Mouse (Mus musculus): Measurements from ENCODE around the gene Stx2. TPM values are rescaled to one million over a fixed set of nuclear protein-coding genes. Genes with fewer than 3 reads are reported as not detected.

Stx2 gene
- total and polyA plus RNA-seq, 3 experiments: 0.74 to 5.2 (median 2.5) TPM

DNA sequence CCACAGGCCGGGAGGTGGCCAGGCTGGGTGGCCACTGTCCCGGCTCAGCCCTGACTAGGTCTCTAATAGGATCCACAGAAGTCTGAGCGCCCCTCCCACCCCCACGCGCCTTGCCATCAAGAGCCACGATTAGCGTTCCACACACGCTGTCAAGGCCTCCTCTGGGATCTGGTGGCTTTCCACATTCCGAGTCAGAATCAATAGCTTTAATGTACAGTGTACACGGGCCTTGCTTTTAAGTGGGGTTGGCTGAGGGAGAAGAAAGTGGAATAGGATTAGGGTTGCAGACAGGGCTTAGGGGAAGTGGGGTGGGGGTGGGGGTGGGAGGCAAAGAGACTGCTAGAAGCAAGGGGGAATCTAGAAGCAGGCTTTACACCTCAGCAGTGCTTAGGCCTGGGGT lies 67.9 kb downstream of the Stx2 start:
- Histone ChIP-seq H3K79me2 (replicated peaks; ENCODE audit: control insufficient read depth, extremely low read depth, insufficient read depth, poor library complexity, severe bottlenecking) (no peaks in the 10 kb centered on the region), H3K27me3 (replicated peaks) (no peaks in the 10 kb centered on the region), H3K9me3 (replicated peaks; ENCODE audit: low read length) (peaks cover 67% of the 10 kb centered on the region), H3K9ac (ENCODE audit: insufficient read depth, low read depth) (no peak overlapping the region), H3K36me3 (replicated peaks in 1 of 2; ENCODE audit: control insufficient read depth in 1 of 2, insufficient read depth in 1 of 2, low read length in 1 of 2) (no peaks in the 10 kb centered on the region), H3K4me1 (ENCODE audit: control insufficient read depth in 1 of 2, insufficient read depth in 2 of 2) (no peaks in the 10 kb centered on the region), H3K27ac (ENCODE audit: insufficient read depth, low read depth) (no peak overlapping the region), H3K4me3 (replicated peaks in 1 of 3; ENCODE audit: low read depth in 2 of 3, low read length in 2 of 3, poor library complexity in 1 of 3) (no peak overlapping the region), H3K4me2 (ENCODE audit: insufficient read depth, low read depth, poor library complexity, severe bottlenecking) (no peak overlapping the region)
- dilution Hi-C loops (cut with MboI; ENCODE audit: extremely low pct_ligation_motif_present, extremely low pct_unique_long_range_greater_than_20kb, low sequenced_read_pairs): no loop called here
- TF ChIP-seq JUN (IDR thresholded peaks at IDR 0.05; ENCODE audit: insufficient read depth, low read depth, low read length): no peak
- TF ChIP-seq UBTF (IDR thresholded peaks at IDR 0.05; ENCODE audit: low read depth, low read length): no peak
- TF ChIP-seq TCF12 (IDR thresholded peaks at IDR 0.05; ENCODE audit: low read depth, low read length): no peak
- TF ChIP-seq PAX5 (IDR thresholded peaks at IDR 0.05; ENCODE audit: low read length): no peak
- no peak for TF ChIP-seq RCOR1 (conservative IDR thresholded peaks at IDR 0.05; ENCODE audit: low read depth, low read length)
- TF ChIP-seq RAD21 (IDR thresholded peaks at IDR 0.05; ENCODE audit: low read depth, low read length): no peak
- no peak for TF ChIP-seq NRF1 (IDR thresholded peaks at IDR 0.05; ENCODE audit: low read depth, low read length)
- no peak for TF ChIP-seq MYC (IDR thresholded peaks at IDR 0.05; ENCODE audit: low read depth, low read length)
- TF ChIP-seq NELFE (IDR thresholded peaks at IDR 0.05; ENCODE audit: low read depth, low read length): no peak
- TF ChIP-seq BHLHE40 (IDR thresholded peaks at IDR 0.05; ENCODE audit: low read depth, low read length): no peak
- in situ Hi-C loops (cut with MboI; ENCODE audit: low pct_ligation_motif_present, low pct_unique_long_range_greater_than_20kb, low sequenced_read_pairs): no loop called here
- no peak for DNase-seq (ENCODE audit: extremely low read depth)

DNA sequence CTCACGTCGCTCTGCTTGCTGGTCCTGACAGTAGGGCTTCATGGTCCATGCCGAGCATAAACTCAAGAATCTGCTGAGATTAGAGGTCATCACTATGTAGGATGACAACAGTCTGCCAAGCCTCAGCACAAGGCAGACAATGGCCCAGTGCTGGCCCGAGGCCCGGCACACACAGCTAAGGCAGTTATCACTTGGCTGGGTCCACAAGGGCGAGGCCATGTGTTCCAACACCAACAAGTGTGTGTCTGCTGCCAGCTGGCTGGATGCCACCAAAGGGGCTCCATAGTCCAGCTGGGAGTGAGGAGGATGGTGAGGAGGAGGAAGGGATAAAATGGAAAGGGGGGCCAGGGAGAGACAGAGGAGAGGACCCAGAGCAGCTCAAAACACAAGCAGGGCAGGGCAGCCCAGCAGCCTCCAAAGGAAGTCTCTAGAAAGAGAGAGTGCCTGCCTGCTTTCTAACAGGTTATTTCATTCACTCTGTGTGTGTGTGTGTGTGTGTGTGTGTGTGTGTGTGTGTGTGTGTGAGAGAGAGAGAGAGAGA lies 72.9 kb downstream of the Stx2 start:
- H3K4me1 ChIP-seq (ENCODE audit: control insufficient read depth in 1 of 2, insufficient read depth in 2 of 2): no peaks in the 10 kb centered on the region
- no peaks in the 10 kb centered on the region for H3K27me3 ChIP-seq (replicated peaks)
- in situ Hi-C loops (cut with MboI; ENCODE audit: low pct_ligation_motif_present, low pct_unique_long_range_greater_than_20kb, low sequenced_read_pairs) (no loop called here), dilution Hi-C loops (cut with MboI; ENCODE audit: extremely low pct_ligation_motif_present, extremely low pct_unique_long_range_greater_than_20kb, low sequenced_read_pairs) (no loop called here)
- no peak overlapping the region for H3K27ac ChIP-seq (ENCODE audit: insufficient read depth, low read depth)
- no peak overlapping the region for H3K4me2 ChIP-seq (ENCODE audit: insufficient read depth, low read depth, poor library complexity, severe bottlenecking)
- H3K4me3 ChIP-seq (replicated peaks in 1 of 3; ENCODE audit: low read depth in 2 of 3, low read length in 2 of 3, poor library complexity in 1 of 3): no peak overlapping the region
- no peaks in the 10 kb centered on the region for H3K36me3 ChIP-seq (replicated peaks in 1 of 2; ENCODE audit: control insufficient read depth in 1 of 2, insufficient read depth in 1 of 2, low read length in 1 of 2)
- no peak for DNase-seq (ENCODE audit: extremely low read depth)
- peaks cover 80% of the 10 kb centered on the region for H3K9me3 ChIP-seq (replicated peaks; ENCODE audit: low read length)
- H3K79me2 ChIP-seq (replicated peaks; ENCODE audit: control insufficient read depth, extremely low read depth, insufficient read depth, poor library complexity, severe bottlenecking): no peaks in the 10 kb centered on the region
- TF ChIP-seq RAD21 (IDR thresholded peaks at IDR 0.05; ENCODE audit: low read depth, low read length): no peak
- TF ChIP-seq ZNF384 (IDR thresholded peaks at IDR 0.05; ENCODE audit: low read depth, low read length): no peak
- TF ChIP-seq MAX (IDR thresholded peaks at IDR 0.05; ENCODE audit: low read length): no peak
- TF ChIP-seq MXI1 (IDR thresholded peaks at IDR 0.05; ENCODE audit: low read depth, low read length): no peak
- no peak for TF ChIP-seq ZC3H11A (IDR thresholded peaks at IDR 0.05; ENCODE audit: low read depth, low read length)
- no peak for TF ChIP-seq NRF1 (IDR thresholded peaks at IDR 0.05; ENCODE audit: low read depth, low read length)
- TF ChIP-seq CTCF (conservative IDR thresholded peaks at IDR 0.05 in 1 of 2, IDR thresholded peaks at IDR 0.05 in 1 of 2; ENCODE audit: low read depth in 2 of 2, low read length in 2 of 2): no peak
- no peak for TF ChIP-seq SMC3 (IDR thresholded peaks at IDR 0.05; ENCODE audit: low read depth, low read length)
- no peak for TF ChIP-seq POLR2AphosphoS2 (IDR thresholded peaks at IDR 0.05; ENCODE audit: low read depth, low read length)
- no peak for TF ChIP-seq ZKSCAN1 (IDR thresholded peaks at IDR 0.05; ENCODE audit: borderline replicate concordance, low read depth, low read length)
- no peak for TF ChIP-seq CHD1 (IDR thresholded peaks at IDR 0.05; ENCODE audit: low read depth, low read length)
- no peak for TF ChIP-seq ELF1 (IDR thresholded peaks at IDR 0.05; ENCODE audit: low read depth, low read length)
- TF ChIP-seq ZMIZ1 (IDR thresholded peaks at IDR 0.05; ENCODE audit: low read depth, low read length): no peak
- no peak for TF ChIP-seq HCFC1 (IDR thresholded peaks at IDR 0.05; ENCODE audit: low read depth, low read length)
- no peak for TF ChIP-seq CHD2 (IDR thresholded peaks at IDR 0.05; ENCODE audit: low read length)
- TF ChIP-seq KAT2A (IDR thresholded peaks at IDR 0.05; ENCODE audit: insufficient replicate concordance, low read length): no peak
- H3K9ac ChIP-seq (ENCODE audit: insufficient read depth, low read depth): no peak overlapping the region
